Mouse (Mus musculus): ENCODE measurements at regions not wholly inside any gene's neighbourhood (a gene's known extent, or its start where the extent isn't known, plus 50 kb on each side); places are given as distances from the start of the nearest gene placed in this dataset.
A peak's percentile ranks its signal among the peaks of the same experiment; 100 is the strongest.

DNA sequence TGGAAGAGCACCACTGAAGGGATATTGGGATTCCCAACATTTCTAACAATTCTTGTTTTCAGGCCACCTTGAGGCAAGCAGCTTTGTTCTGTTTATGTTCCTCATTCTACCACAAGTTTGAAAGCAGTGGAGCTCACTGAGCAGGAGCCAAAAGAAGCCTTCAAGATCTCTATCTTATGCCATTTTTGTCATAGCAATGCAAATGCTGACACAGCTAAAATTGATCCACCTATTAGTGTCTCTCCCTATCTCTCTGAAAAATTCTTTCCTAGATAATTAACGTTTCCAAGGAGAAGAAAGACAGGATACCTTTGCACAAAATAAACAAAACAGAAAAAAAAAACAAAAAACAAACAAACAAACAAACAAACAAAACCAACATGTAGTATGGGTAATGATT, 375.2 kb downstream of the Fam84a start:
- no peaks in the 10 kb centered on the region for H3K4me1 ChIP-seq (replicated peaks; ENCODE audit: control insufficient read depth, insufficient read depth, low read length)
- H3K9me3 ChIP-seq (ENCODE audit: control insufficient read depth, low read length) = no peaks in the 10 kb centered on the region
- H3K27ac ChIP-seq (ENCODE audit: low read length) = no peak overlapping the region
- H3K4me3 ChIP-seq (replicated peaks; ENCODE audit: low read length) = no peak overlapping the region
- H3K9ac ChIP-seq (replicated peaks; ENCODE audit: low read depth, low read length) = no peak overlapping the region
- WGBS = 82% methylated on average over 1 of the region's 1 CpGs
- H3K27me3 ChIP-seq (replicated peaks; ENCODE audit: control insufficient read depth, insufficient read depth, low read length) = no peaks in the 10 kb centered on the region
- H3K4me2 ChIP-seq (ENCODE audit: low read length) = no peak overlapping the region
- H3K36me3 ChIP-seq (ENCODE audit: control insufficient read depth, insufficient read depth) = no peaks in the 10 kb centered on the region
- no peak for ATAC-seq

DNA sequence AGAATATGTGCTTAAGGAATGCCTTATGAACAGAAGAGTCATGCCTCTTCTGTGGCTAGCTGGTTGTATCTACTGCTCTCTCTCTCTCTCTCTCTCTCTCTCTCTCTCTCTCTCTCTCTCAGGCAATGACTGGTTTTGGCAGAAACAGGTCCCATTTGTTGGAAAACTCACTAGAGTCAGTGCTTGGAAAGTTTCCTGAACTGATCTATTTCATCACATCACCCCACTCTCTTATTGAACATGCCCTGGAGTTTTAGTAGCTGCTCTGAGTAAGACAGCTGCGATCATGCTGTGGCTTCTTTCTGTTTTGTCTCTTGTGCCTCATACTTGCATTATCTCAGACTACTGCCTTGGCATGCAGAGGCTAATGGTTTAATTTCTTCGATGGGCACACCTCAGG, 382.2 kb downstream of the Fam84a start:
- Histone ChIP-seq H3K4me2 (ENCODE audit: low read length) (no peak overlapping the region), H3K9ac (replicated peaks; ENCODE audit: low read depth, low read length) (no peak overlapping the region), H3K4me1 (replicated peaks; ENCODE audit: control insufficient read depth, insufficient read depth, low read length) (peaks cover 5% of the 10 kb centered on the region), H3K9me3 (ENCODE audit: control insufficient read depth, low read length) (no peaks in the 10 kb centered on the region), H3K27ac (ENCODE audit: low read length) (no peak overlapping the region), H3K27me3 (replicated peaks; ENCODE audit: control insufficient read depth, insufficient read depth, low read length) (no peaks in the 10 kb centered on the region), H3K4me3 (replicated peaks; ENCODE audit: low read length) (no peak overlapping the region), H3K36me3 (ENCODE audit: control insufficient read depth, insufficient read depth) (no peaks in the 10 kb centered on the region)
- 0 out of 2 replicates have a peak, but pooled peaks have one; percentile 28 for ATAC-seq
- WGBS = 89% methylated on average over 2 of the region's 2 CpGs

DNA sequence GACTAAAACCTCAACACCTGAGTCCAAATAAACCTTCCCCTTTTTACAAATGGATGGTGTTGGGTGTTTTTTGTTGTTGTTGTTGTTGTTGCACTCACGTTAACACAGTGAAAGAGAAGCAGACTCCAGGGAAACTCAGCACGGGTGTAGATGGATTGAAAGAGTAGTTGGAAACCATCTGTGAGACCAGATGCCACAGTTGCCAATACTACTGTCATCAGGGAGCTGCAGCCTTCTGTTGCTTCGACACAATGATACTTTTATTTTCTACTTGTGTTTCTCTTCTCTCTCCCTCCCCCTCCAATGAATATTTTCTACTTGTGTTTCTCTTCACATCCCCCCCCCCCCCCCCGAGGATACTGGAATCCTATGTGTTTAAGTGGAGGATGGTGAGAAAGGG, 382.7 kb downstream of the Fam84a start:
- H3K27me3 ChIP-seq (replicated peaks; ENCODE audit: control insufficient read depth, insufficient read depth, low read length) = no peaks in the 10 kb centered on the region
- H3K4me1 ChIP-seq (replicated peaks; ENCODE audit: control insufficient read depth, insufficient read depth, low read length) = peaks cover 5% of the 10 kb centered on the region
- no peaks in the 10 kb centered on the region for H3K9me3 ChIP-seq (ENCODE audit: control insufficient read depth, low read length)
- H3K27ac ChIP-seq (ENCODE audit: low read length) = no peak overlapping the region
- peak; percentile 85 for ATAC-seq
- H3K9ac ChIP-seq (replicated peaks; ENCODE audit: low read depth, low read length) = no peak overlapping the region
- no peak overlapping the region for H3K4me3 ChIP-seq (replicated peaks; ENCODE audit: low read length)
- 62% methylated on average over 4 of the region's 4 CpGs for WGBS
- H3K4me2 ChIP-seq (ENCODE audit: low read length) = no peak overlapping the region
- H3K36me3 ChIP-seq (ENCODE audit: control insufficient read depth, insufficient read depth) = no peaks in the 10 kb centered on the region

DNA sequence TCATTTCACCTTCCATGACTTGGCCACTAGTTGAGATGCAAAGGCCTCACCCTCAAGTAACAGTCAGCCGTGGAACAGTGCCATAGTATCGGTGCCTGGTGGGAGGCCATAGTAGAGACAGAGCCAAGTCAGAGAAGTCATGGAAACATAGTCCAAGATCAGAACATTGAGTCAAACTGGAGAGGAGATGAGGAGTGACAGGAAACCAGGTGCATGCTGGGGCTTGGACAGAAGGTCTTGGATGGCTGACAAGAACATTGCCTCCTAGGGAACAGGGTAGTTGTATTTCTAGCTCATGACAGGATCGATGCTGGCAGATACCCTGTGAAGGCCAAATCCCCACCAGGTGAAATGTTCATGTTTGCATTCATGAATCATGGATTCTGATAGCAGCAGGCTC, 385.4 kb downstream of the Fam84a start:
- Histone ChIP-seq H3K4me3 (replicated peaks; ENCODE audit: low read length) (no peak overlapping the region), H3K36me3 (ENCODE audit: control insufficient read depth, insufficient read depth) (no peaks in the 10 kb centered on the region), H3K4me2 (ENCODE audit: low read length) (no peak overlapping the region), H3K4me1 (replicated peaks; ENCODE audit: control insufficient read depth, insufficient read depth, low read length) (peaks cover 5% of the 10 kb centered on the region), H3K9ac (replicated peaks; ENCODE audit: low read depth, low read length) (no peak overlapping the region), H3K9me3 (ENCODE audit: control insufficient read depth, low read length) (no peaks in the 10 kb centered on the region), H3K27me3 (replicated peaks; ENCODE audit: control insufficient read depth, insufficient read depth, low read length) (no peaks in the 10 kb centered on the region), H3K27ac (ENCODE audit: low read length) (no peak overlapping the region)
- 95% methylated on average over 3 of the region's 3 CpGs for WGBS
- no peak for ATAC-seq

DNA sequence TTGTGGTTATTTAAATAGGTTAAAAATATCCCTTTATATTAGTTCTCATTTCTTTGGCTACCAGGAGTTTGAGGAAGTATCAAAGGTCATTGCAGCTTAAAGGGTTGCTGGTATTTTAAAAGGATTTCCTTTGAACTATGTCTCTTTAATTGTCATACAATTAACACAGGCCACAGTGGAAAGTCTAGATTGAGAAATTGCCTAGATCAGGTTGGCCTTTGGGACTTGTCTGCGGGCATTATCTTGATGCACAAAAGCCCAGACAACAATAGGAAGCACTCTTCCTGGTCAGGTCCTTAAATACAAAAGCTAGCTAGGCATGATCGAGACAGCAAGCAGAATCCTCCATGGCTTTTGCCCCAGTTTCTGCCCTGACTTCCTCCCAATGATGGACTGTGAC, 398.0 kb downstream of the Fam84a start:
- Histone ChIP-seq H3K4me2 (ENCODE audit: low read length) (no peak overlapping the region), H3K9me3 (ENCODE audit: control insufficient read depth, low read length) (no peaks in the 10 kb centered on the region), H3K27me3 (replicated peaks; ENCODE audit: control insufficient read depth, insufficient read depth, low read length) (no peaks in the 10 kb centered on the region), H3K27ac (ENCODE audit: low read length) (no peak overlapping the region), H3K4me3 (replicated peaks; ENCODE audit: low read length) (no peak overlapping the region), H3K36me3 (ENCODE audit: control insufficient read depth, insufficient read depth) (no peaks in the 10 kb centered on the region), H3K9ac (replicated peaks; ENCODE audit: low read depth, low read length) (no peak overlapping the region), H3K4me1 (replicated peaks; ENCODE audit: control insufficient read depth, insufficient read depth, low read length) (no peaks in the 10 kb centered on the region)
- WGBS = 75% methylated on average over 2 of the region's 2 CpGs
- no peak for ATAC-seq

DNA sequence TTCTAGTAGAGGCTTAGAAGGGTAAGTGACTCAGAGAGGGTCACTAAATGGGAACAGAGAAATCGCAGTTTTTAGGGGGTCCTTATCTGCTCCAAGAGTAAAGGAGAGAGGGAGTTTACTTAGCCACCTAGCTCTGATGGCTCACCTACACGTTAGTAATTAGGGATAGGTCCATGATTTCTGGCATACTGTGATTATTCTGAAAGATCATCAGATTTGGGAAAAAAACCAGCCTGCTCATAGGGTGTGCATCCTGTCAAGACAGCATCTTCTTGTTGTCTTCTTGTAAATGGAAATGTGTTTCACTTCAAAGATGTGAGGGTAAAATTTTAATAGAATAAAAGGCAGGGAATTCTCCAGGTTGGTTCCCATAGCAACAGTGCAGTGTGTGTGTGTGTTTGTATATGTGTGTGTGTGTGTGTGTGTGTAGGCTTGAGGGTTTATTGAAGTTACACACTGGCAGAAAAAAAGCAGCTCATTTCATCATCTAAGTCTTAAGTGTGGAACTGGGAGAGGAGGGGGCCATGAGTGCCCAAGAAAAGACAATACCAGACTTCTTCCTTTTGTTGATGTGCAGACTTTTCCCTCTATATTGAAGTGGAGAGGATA, 407.4 kb downstream of the Fam84a start:
- H3K4me1 ChIP-seq (replicated peaks; ENCODE audit: control insufficient read depth, insufficient read depth, low read length) = no peaks in the 10 kb centered on the region
- H3K27me3 ChIP-seq (replicated peaks; ENCODE audit: control insufficient read depth, insufficient read depth, low read length) = no peaks in the 10 kb centered on the region
- H3K36me3 ChIP-seq (ENCODE audit: control insufficient read depth, insufficient read depth) = no peaks in the 10 kb centered on the region
- 75% methylated on average over 2 of the region's 2 CpGs for WGBS
- no peak overlapping the region for H3K27ac ChIP-seq (ENCODE audit: low read length)
- ATAC-seq = peak; percentile 66
- H3K9ac ChIP-seq (replicated peaks; ENCODE audit: low read depth, low read length) = no peak overlapping the region
- H3K4me3 ChIP-seq (replicated peaks; ENCODE audit: low read length) = no peak overlapping the region
- H3K9me3 ChIP-seq (ENCODE audit: control insufficient read depth, low read length) = no peaks in the 10 kb centered on the region
- H3K4me2 ChIP-seq (ENCODE audit: low read length) = no peak overlapping the region

DNA sequence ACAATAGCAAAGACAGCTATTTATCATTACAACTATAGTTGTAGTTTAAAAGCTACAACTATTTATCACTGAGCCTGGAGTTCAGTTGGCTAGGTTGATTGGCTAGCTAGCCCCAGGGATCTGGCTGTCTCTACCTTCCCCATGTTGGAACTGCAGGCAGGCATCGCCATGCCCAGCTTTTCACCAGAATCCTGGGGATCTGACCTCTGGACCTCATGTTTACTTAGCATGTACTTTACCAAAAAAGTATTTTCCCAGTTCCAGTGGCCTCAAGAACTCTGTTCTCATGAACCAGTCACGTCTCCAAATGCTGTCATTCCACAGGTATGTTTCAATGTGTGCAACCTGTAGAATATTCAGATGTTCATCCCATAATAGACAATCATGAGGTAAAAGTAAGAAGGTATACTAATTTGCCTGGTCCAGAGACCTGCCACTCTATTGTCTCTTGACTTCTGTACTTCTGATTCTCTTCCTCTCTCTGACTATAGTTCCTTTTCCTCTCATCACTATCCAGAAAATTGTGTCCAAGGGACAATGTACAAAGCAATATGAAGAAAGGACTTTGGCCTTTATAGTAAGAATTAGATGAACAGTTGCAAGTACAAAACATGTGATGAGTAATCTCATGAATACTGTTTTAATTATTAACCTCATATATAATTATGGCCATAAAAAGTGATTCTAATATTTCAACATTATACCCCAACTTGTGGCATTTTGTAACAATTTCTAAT, 421.8 kb downstream of the Fam84a start:
- no peaks in the 10 kb centered on the region for H3K27me3 ChIP-seq (replicated peaks; ENCODE audit: control insufficient read depth, insufficient read depth, low read length)
- H3K9ac ChIP-seq (replicated peaks; ENCODE audit: low read depth, low read length) = no peak overlapping the region
- WGBS = 77% methylated on average over 2 of the region's 2 CpGs
- H3K27ac ChIP-seq (ENCODE audit: low read length) = no peak overlapping the region
- no peak overlapping the region for H3K4me3 ChIP-seq (replicated peaks; ENCODE audit: low read length)
- H3K36me3 ChIP-seq (ENCODE audit: control insufficient read depth, insufficient read depth) = no peaks in the 10 kb centered on the region
- H3K9me3 ChIP-seq (ENCODE audit: control insufficient read depth, low read length) = no peaks in the 10 kb centered on the region
- ATAC-seq = no peak
- H3K4me2 ChIP-seq (ENCODE audit: low read length) = no peak overlapping the region
- H3K4me1 ChIP-seq (replicated peaks; ENCODE audit: control insufficient read depth, insufficient read depth, low read length) = no peaks in the 10 kb centered on the region

DNA sequence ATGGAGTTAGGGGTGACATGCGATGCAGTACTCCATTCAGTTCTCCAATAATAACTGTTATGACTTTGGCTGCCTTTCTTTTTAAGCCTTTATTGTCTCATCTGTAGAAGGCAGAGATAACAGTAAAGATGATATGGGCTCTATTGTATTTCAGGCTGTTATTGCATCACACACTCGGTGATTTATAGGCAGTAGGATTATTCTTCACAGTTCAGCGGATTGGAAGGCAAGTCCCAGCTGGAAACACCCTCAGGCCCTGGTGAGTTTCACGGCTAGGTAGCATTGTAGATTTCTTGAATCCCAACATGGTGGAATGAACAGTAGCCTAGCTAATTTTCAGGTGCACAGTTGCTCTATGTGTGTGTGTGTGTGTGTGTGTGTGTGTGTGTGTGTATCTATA, 422.9 kb downstream of the Fam84a start:
- ATAC-seq = no peak
- Histone ChIP-seq H3K27ac (ENCODE audit: low read length) (no peak overlapping the region), H3K4me3 (replicated peaks; ENCODE audit: low read length) (no peak overlapping the region), H3K27me3 (replicated peaks; ENCODE audit: control insufficient read depth, insufficient read depth, low read length) (no peaks in the 10 kb centered on the region), H3K4me2 (ENCODE audit: low read length) (no peak overlapping the region), H3K9me3 (ENCODE audit: control insufficient read depth, low read length) (no peaks in the 10 kb centered on the region), H3K36me3 (ENCODE audit: control insufficient read depth, insufficient read depth) (no peaks in the 10 kb centered on the region), H3K9ac (replicated peaks; ENCODE audit: low read depth, low read length) (no peak overlapping the region), H3K4me1 (replicated peaks; ENCODE audit: control insufficient read depth, insufficient read depth, low read length) (no peaks in the 10 kb centered on the region)
- WGBS = 76% methylated on average over 4 of the region's 4 CpGs

DNA sequence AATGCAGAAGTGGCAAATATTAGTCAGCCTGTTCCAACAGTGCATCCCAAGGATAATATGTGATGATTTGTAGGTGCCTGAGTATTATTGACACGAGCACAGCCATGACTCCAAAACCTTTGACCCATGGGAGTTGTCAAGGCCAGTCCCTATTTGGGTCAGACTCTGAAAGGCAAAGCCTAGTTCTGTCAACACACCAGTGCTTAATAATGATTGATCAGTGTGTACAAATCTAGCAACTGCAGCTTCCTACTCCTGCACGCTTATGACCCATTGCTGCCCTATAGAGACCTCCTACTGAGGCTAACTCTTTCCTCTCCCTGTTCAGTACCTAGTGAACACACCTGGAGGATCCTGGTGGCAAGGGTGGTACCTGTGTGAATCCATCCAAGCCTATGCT, 427.3 kb downstream of the Fam84a start:
- no peaks in the 10 kb centered on the region for H3K27me3 ChIP-seq (replicated peaks; ENCODE audit: control insufficient read depth, insufficient read depth, low read length)
- H3K9ac ChIP-seq (replicated peaks; ENCODE audit: low read depth, low read length) = no peak overlapping the region
- no peaks in the 10 kb centered on the region for H3K9me3 ChIP-seq (ENCODE audit: control insufficient read depth, low read length)
- no peak overlapping the region for H3K4me2 ChIP-seq (ENCODE audit: low read length)
- no peak overlapping the region for H3K4me3 ChIP-seq (replicated peaks; ENCODE audit: low read length)
- no peak for ATAC-seq
- no peak overlapping the region for H3K27ac ChIP-seq (ENCODE audit: low read length)
- no peaks in the 10 kb centered on the region for H3K36me3 ChIP-seq (ENCODE audit: control insufficient read depth, insufficient read depth)
- H3K4me1 ChIP-seq (replicated peaks; ENCODE audit: control insufficient read depth, insufficient read depth, low read length) = no peaks in the 10 kb centered on the region
- 88% methylated on average over 2 of the region's 2 CpGs for WGBS
